Mouse (Mus musculus): ENCODE measurements around the gene Zfp36l1.

DNA sequence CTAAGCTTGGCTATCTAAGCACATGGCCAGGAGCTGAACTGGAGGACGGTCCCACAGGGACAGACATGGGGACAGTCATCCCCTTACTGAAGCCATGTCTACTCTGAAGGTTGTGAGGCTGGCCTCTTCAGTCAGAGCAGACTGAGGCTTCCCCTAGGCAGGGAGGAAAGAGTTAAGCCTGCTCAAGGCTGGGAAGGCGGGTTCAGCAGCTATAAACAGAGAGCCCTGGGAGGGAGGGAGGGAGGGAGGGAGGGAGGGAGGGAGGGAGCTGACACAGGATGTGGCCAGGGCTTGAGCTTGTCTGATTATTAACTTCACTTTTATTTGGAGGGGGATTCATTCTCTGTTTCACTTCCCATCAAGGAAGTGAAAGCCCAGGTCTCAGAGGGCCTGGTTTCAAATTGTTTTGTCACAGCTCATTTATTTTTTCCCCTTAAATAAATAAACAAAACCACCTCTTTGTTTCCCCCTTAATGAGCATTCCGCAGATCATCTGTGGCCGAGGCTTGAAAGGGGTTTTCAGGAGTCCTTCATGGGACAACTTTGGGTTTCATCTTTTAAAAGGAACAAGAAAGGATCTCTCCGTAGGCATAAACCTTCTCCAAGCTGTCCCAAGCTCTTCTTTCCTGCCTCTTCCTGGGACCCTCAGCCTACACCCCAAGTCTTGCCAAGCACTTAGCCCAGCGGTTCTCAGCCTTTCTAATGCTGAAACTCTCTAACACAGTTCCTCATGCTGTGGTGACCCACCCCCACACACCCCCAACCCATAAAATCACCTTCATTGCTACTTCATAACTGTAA lies 17.9 kb upstream of the Zfp36l1 start:
- TF ChIP-seq CTCF (IDR thresholded peaks at IDR 0.05; ENCODE audit: borderline replicate concordance, control insufficient read depth, extremely low read depth, insufficient read depth, low read length, poor library complexity) (no peak), POLR2A (IDR thresholded peaks at IDR 0.05; ENCODE audit: control insufficient read depth, extremely low read depth, insufficient read depth, low read length, poor library complexity) (no peak)

Data from thymus, adult 2 months (tissue).